30 mouse cellular contexts compared by ENCODE assay signal in the genomic region with DNA sequence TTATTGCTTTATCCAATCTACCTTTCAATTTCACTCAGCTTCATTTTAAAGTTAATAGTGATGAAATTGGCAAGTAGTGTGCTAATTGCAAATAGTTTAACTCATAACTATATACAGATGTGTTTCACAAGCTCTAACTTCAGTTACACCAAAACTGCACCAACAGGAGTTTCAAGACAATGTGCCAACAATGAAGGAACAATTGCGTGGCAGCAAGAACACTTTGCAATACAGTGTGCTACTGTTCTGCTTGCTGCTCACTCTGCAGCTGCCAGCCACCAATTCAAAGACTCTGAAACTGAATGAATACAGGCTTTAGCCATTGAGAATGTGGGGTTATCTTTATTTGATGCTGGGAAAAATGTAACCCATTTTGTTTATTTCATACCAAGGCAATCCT. TPM values are rescaled to one million over a fixed set of nuclear protein-coding genes. Genes with fewer than 3 reads are reported as not detected.
DNase-seq lines count a peak whose midpoint lies in the region; ATAC-seq and TF ChIP-seq lines count a peak whose summit lies in the region.
"Had no signal": no experiment of that assay in that cellular context is flagged by ENCODE, and none has a peak within 500 bp of the region (broad histone marks: within the 10 kb centered on the region; RNA-seq: fewer than 3 reads in every experiment).

No protein-coding gene starts in this region.

- TF ChIP-seq CTCF in left cerebral cortex, adult 2 months (IDR thresholded peaks at IDR 0.05) = no peak
- no peak for TF ChIP-seq CTCF in brain, embryonic 14.5 days (IDR thresholded peaks at IDR 0.05; ENCODE audit: borderline replicate concordance, extremely low read depth, insufficient read depth, insufficient read length)

- no peak for TF ChIP-seq POLR2A in brain, embryonic 14.5 days (IDR thresholded peaks at IDR 0.05; ENCODE audit: borderline replicate concordance, extremely low read depth, insufficient read depth, insufficient read length, poor library complexity, severe bottlenecking)

- intact Hi-C loops in left cerebral cortex, postnatal 14 days (cut with DNase I) = no loop called here
- intact Hi-C loops in left cerebral cortex, adult 2 months (cut with DNase I) = no loop called here
- intact Hi-C loops in gastrocnemius, postnatal 14 days (cut with DNase I; ENCODE audit: low total_unique reads) = no loop called here

- ATAC-seq in frontal cortex, adult (ENCODE audit: low TSS enrichment) = peak; percentile 59
- ATAC-seq: CD4-positive, CD25-positive, alpha-beta regulatory T cell, adult 4 months; hindbrain, embryonic 16.5 days; intestine, embryonic 15.5 days; midbrain, embryonic 13.5 days had no signal

- DNase-seq in frontal cortex, postnatal 25 days (ENCODE audit: low spot score in 2 of 2) = no peak
- DNase-seq in left cerebral cortex, postnatal 14 days (ENCODE audit: low spot score in 2 of 2) = peak; percentile 8 to 14
- no peak for DNase-seq in left cerebral cortex, adult 2 months (ENCODE audit: extremely low spot score in 1 of 2, low spot score in 2 of 2)
- peak; percentile 49 for DNase-seq in Muller cell, postnatal 12 days (ENCODE audit: inconsistent ontology term)
- peak; percentile 58 for DNase-seq in brain, embryonic 14.5 days (ENCODE audit: low read depth)
- no peak for DNase-seq in gastrocnemius, postnatal 14 days
- DNase-seq: adrenal gland, postnatal 25 days; cerebellum, adult 8-10 months; cerebellum, postnatal 25 days; heart, postnatal 14 days; kidney, adult 8-10 months; kidney, postnatal 4 days; layer of hippocampus, postnatal 36 days; liver; lung, adult 2 months; lung, postnatal 10 days; thymus, adult 2 months; thymus, postnatal 36 days had no signal

- no peak overlapping the region for H3K4me3 ChIP-seq in left cerebral cortex, adult 2 months
- H3K4me3 ChIP-seq: hindbrain, embryonic 10.5 days; intestine, embryonic 15.5 days; midbrain, embryonic 13.5 days; myocyte; neural tube, embryonic 13.5 days had no signal

- H3K27ac ChIP-seq in left cerebral cortex, adult 2 months = no peak overlapping the region
- H3K27ac ChIP-seq: hindbrain, embryonic 10.5 days; intestine, embryonic 15.5 days; kidney, postnatal 0 days; liver, embryonic 14.5 days; macrophage; midbrain, embryonic 13.5 days; neural tube, embryonic 13.5 days; stomach, postnatal 0 days had no signal

RNA-seq across cellular contexts. Expression of gene Kbtbd8, which starts 31.8 kb away (rescaled TPM):
- total RNA-seq in left cerebral cortex, postnatal 14 days (2021) = 10 to 100 TPM in 1 of 2 experiments, 1 to 10 TPM in 1; 8.0 to 10.1 TPM
- 10 to 100 TPM; 10.1 to 10.4 TPM for total RNA-seq in left cerebral cortex, adult 2 months (2021)
- 3.3 and 3.5 TPM in 2 replicates for polyA plus RNA-seq in brain, embryonic 14.5 days (2012; rRNA removed)
- 1 to 10 TPM; 1.1 to 1.4 TPM for total RNA-seq in gastrocnemius, postnatal 14 days (2021)

Comparison
In these comparisons a context has a peak if more than half of its experiments do, and no peak if none do; other contexts are left out.
1. DNase-seq: peak in left cerebral cortex, postnatal 14 days (2 of 2), Muller cell, postnatal 12 days (single experiment) and brain, embryonic 14.5 days (single experiment); none in frontal cortex, postnatal 25 days (0 of 2), left cerebral cortex, adult 2 months (0 of 2) and gastrocnemius, postnatal 14 days (single experiment).